Mouse (Mus musculus): ENCODE measurements at regions not wholly inside any gene's neighbourhood (a gene's known extent, or its start where the extent isn't known, plus 50 kb on each side); places are given as distances from the start of the nearest gene placed in this dataset.
"Not testable (repeated sequence)": the region's sequence is repeated elsewhere in the genome, so short reads cannot be mapped to it uniquely, and the experiment has no call there.

DNA sequence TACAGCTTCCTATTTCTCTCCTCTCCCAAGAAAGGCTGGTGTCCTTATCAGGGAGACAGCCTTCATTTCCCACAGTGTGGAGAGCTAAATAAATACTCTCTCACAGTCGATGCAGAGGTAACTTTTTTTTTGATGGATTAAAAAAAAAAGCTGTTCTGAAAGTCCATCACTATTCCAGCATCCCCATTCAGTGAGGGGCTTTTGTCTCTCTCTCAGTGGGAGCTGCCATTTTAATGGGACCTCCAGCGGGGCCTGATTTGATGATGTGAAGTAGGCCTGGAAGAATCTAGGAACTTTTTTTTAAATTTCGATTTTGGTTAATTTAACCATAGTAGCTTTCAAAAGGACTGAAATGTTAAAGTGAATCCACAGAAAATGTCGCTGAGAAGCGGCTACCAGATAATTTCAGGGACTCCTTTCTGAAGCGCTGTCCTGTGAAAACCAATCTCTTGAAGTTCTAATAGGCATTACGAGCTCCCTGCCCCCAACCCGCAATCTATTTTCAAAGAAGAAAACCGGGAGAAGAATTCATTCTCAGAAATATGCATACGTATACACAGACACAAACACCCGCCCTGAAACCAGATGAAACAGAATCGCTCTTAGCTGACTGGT, 189.6 kb upstream of the Cdk6 start:
- not testable (repeated sequence) for TF ChIP-seq CTCF (IDR thresholded peaks at IDR 0.05; ENCODE audit: borderline replicate concordance, insufficient read depth, low read depth, low read length); POLR2A (IDR thresholded peaks at IDR 0.05; ENCODE audit: borderline replicate concordance, insufficient read depth, low read length)
